ENCODE assay signal across 7 mouse cellular contexts in the genomic region with DNA sequence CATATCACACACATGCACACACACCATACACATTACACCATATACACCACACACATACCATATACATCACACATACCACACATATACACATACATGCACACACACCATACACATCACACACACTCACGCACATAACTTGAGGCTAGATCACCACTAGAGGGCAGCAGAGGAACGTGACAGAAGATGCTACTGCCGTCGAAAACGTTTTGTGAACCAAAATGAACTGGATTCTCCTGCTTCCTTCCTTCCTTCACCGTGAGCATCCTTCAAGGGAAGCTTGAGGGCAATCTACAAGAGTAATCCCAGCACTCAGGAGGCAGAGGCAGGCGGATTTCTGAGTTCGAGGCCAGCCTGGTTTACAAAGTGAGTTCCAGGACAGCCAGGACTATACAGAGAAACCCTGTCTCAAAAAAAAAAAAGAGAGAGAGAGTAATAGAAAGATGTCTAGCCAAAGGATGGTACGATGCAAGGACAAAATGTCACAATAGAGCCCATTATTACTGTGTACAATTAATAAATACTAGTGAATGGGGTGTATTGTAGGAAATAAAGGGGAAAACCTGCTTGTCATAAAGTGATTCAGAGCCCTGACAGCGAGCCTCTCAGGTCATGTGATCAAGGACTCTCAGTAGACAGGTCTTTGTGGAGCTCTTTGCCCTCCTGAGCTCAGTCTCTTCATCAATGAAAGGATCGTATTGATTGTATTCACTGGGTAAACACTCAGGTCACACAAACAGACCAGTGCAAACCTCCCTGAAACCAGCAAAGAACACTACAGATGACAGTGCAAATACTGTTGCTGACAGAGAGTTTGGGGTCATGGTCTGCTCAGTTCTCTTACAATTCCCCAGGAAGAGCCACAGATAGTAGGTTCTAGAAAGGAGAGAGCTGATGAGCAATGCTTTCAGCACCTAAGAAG.
DNase-seq lines count a peak whose midpoint lies in the region; ATAC-seq and TF ChIP-seq lines count a peak whose summit lies in the region.

No protein-coding gene starts in this region.

- no peak overlapping the region for H3K27ac ChIP-seq in left cerebral cortex, adult 2 months

- peak; percentile 41 for ATAC-seq in megakaryocyte, adult 5-6 weeks (ENCODE audit: poor library complexity, severe bottlenecking)

- intact Hi-C loops in left cerebral cortex, adult 2 months (cut with DNase I): loop anchor here (1.0 to 10.0 kb wide), 3 partner anchors 171 to 353 kb away; no protein-coding TSS in a partner anchor

- peak; percentile 83 for DNase-seq in ZHBTc4 (ENCODE audit: low read depth, low spot score)
- peak; percentile 83 to 88 for DNase-seq in cerebellum, postnatal 14 days
- peak; percentile 54 to 72 for DNase-seq in frontal cortex, postnatal 36 days (ENCODE audit: low spot score in 2 of 2)
- peak; percentile 94 for DNase-seq in induced T-regulatory cell, adult 2 months (ENCODE audit: low read depth)
- peak; percentile 47 to 66 for DNase-seq in left cerebral cortex, adult 2 months (ENCODE audit: extremely low spot score in 1 of 2, low spot score in 2 of 2)
- DNase-seq in right cerebral cortex, postnatal 25 days: peak; percentile 33

- peak; percentile 81 for TF ChIP-seq CTCF in left cerebral cortex, adult 2 months (IDR thresholded peaks at IDR 0.05)

- no peak overlapping the region for H3K4me3 ChIP-seq in left cerebral cortex, adult 2 months

Comparison
In these comparisons a context has a peak if more than half of its experiments do, and no peak if none do; other contexts are left out.
1. DNase-seq: peak in every context shown above with its lines; median percentile 94 in induced T-regulatory cell, adult 2 months; 86 in cerebellum, postnatal 14 days; 83 in ZHBTc4; 63 in frontal cortex, postnatal 36 days; 56 in left cerebral cortex, adult 2 months; 33 in right cerebral cortex, postnatal 25 days.